In the genomic region with DNA sequence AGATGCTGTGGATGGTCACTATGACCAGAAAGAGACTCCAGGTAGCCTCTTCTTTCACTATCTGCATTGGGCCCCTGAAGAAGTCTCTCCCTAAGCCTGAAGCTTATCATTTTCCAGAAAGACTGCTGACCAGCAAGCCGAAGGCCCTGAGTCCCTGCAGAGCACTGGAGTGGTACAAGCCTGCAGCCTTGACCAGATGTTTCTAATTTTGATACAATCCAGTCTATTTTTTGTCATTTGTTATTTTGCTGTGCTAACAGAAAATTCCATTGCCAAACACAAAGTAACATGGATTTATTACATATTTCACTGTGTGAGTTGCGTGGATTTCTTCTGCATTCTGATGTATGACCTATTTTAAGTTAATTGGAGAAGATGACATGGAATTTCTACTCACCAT, we compare ENCODE assay signal across 21 mouse cellular contexts.
"Had no signal": no experiment of that assay in that cellular context is flagged by ENCODE, and none has a peak within 500 bp of the region (broad histone marks: within the 10 kb centered on the region; RNA-seq: fewer than 3 reads in every experiment).

No protein-coding gene starts in this region.

- H3K9me3 ChIP-seq: limb, embryonic 12.5 days; limb, embryonic 15.5 days; midbrain, embryonic 12.5 days; midbrain, embryonic 15.5 days; neural tube, embryonic 12.5 days; neural tube, embryonic 15.5 days had no signal

- H3K4me1 ChIP-seq: limb, embryonic 12.5 days; limb, embryonic 15.5 days; midbrain, embryonic 12.5 days; midbrain, embryonic 15.5 days; neural tube, embryonic 12.5 days; neural tube, embryonic 15.5 days had no signal

- ATAC-seq: liver, postnatal 0 days; lung, postnatal 0 days; midbrain, embryonic 15.5 days had no signal

- DNase-seq: kidney, postnatal 25 days; left cerebral cortex, postnatal 4 days; liver, postnatal 0 days; lung, embryonic 14.5 days; right cerebral cortex, adult 18-20 months; right cerebral cortex, postnatal 14 days; right cerebral cortex, postnatal 4 days; thymus, adult 2 months; thymus, postnatal 14 days; thymus, postnatal 4 days had no signal

- H3K4me2 ChIP-seq: limb, embryonic 12.5 days; limb, embryonic 15.5 days; liver, embryonic 11.5 days; lung, embryonic 14.5 days; midbrain, embryonic 12.5 days; midbrain, embryonic 15.5 days; neural tube, embryonic 12.5 days; neural tube, embryonic 15.5 days had no signal

- H3K36me3 ChIP-seq: limb, embryonic 12.5 days; limb, embryonic 15.5 days; midbrain, embryonic 12.5 days; midbrain, embryonic 15.5 days; neural tube, embryonic 12.5 days; neural tube, embryonic 15.5 days had no signal

- H3K9ac ChIP-seq: limb, embryonic 12.5 days; limb, embryonic 15.5 days; liver, embryonic 14.5 days; liver, postnatal 0 days; lung, embryonic 14.5 days; midbrain, embryonic 12.5 days; midbrain, embryonic 15.5 days; neural tube, embryonic 12.5 days; neural tube, embryonic 15.5 days had no signal

- H3K27me3 ChIP-seq: limb, embryonic 12.5 days; limb, embryonic 15.5 days; midbrain, embryonic 12.5 days; midbrain, embryonic 15.5 days; neural tube, embryonic 12.5 days; neural tube, embryonic 15.5 days had no signal

- H3K4me3 ChIP-seq: limb, embryonic 12.5 days; limb, embryonic 15.5 days; midbrain, embryonic 12.5 days; midbrain, embryonic 15.5 days; neural tube, embryonic 12.5 days; neural tube, embryonic 15.5 days had no signal

- H3K27ac ChIP-seq: limb, embryonic 12.5 days; limb, embryonic 15.5 days; liver, embryonic 14.5 days; macrophage; midbrain, embryonic 12.5 days; midbrain, embryonic 15.5 days; neural tube, embryonic 12.5 days; neural tube, embryonic 15.5 days; stomach, postnatal 0 days had no signal
